Mouse (Mus musculus) lung, embryonic 16.5 days (tissue): Measurements from ENCODE around the gene Gm17409. TPM values are rescaled to one million over a fixed set of nuclear protein-coding genes. Genes with fewer than 3 reads are reported as not detected.

ENCODE experiments used
- ATAC-seq: fragments of 200-750 bp; cut with Nextera tagmentation; 2 replicates; pipeline ENCODE4 v1.8.0; 2017; ENCODE audit warnings: low read depth, mild to moderate bottlenecking, moderate library complexity
- H3K27ac ChIP-seq: fragments of 300-500 bp; sonication (generic); 2 replicates; pipeline ENCODE4 v1.5.1; 2014; ENCODE audit warnings: mild to moderate bottlenecking, control low read depth, low read length
- H3K27me3 ChIP-seq: fragments of 300-500 bp; sonication (generic); 2 replicates; pipeline ENCODE4 v1.6.1; 2014; ENCODE audit warnings: low read depth, low read length, mixed read lengths; ENCODE audit not compliant: control insufficient read depth, insufficient read depth
- H3K36me3 ChIP-seq: fragments of 300-500 bp; sonication (generic); 2 replicates; pipeline ENCODE4 v1.6.1; 2014; ENCODE audit warnings: low read length; ENCODE audit not compliant: control insufficient read depth, insufficient read depth
- H3K4me1 ChIP-seq: fragments of 300-500 bp; sonication (generic); replicated peaks from 2 replicates; pipeline ENCODE4 v1.6.1; 2014; ENCODE audit warnings: low read length, mixed read lengths; ENCODE audit not compliant: control insufficient read depth, insufficient read depth
- H3K4me2 ChIP-seq: fragments of 300-500 bp; sonication (generic); 2 replicates; pipeline ENCODE4 v1.6.1; 2014; ENCODE audit warnings: low read depth, low read length, control low read depth
- H3K4me3 ChIP-seq: fragments of 300-500 bp; sonication (generic); 2 replicates; pipeline ENCODE4 v1.5.1; 2014; ENCODE audit warnings: mild to moderate bottlenecking, low read length, control low read depth
- H3K9ac ChIP-seq: fragments of 300-500 bp; sonication (generic); 2 replicates; pipeline ENCODE4 v1.6.1; 2014; ENCODE audit warnings: low read length, control low read depth
- H3K9me3 ChIP-seq: fragments of 300-500 bp; sonication (generic); 2 replicates; pipeline ENCODE4 v1.6.1; 2016; ENCODE audit warnings: low read length; ENCODE audit not compliant: control insufficient read depth
- WGBS: fragments of 180-500 bp; shearing (Covaris S2); extraction: QIAGEN DNeasy Blood & Tissue Kit; methylation state at CpG from one replicate; pipeline ENCODE4 v1.1.7; 2014; 5-methylcytosine and 5-hydroxymethylcytosine counted together
- polyA plus RNA-seq: library from polyadenylated mRNA; unstranded; fragments of >200 nt; fragmentation: Nextera tagmentation; extraction: Ambion mirVana; gene quantifications from 2 replicates; pipeline ENCODE4 v1.2.1, GENCODE M21; 2015

Gene Gm17409
- not detected in 2 replicates for polyA plus RNA-seq

DNA sequence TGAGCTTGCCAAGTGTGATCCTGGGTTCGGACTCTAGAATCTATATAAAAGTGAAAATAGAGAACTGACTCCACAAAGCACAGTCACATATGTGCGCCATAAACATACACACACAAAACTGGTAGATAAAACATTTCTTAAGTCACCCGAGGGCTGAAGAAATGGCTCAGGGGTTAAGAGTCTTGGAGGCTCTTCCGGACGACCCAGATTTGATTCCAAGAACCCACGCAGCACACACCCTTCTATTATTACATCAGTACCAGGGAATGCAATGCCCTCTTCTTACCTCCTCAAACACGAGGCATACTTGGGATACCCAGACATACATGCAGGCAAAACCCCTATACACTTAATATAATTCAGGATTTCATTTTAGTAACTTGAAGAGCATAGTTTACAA is at the start of gene Gm17409:
Gene Gm17409 (plus strand): TSS at position 301 of the 400 bp plus-strand sequence.
- 79% methylated on average over 7 of the region's 7 CpGs for WGBS
- Histone ChIP-seq H3K36me3 (peaks cover 27% of the 10 kb centered on the region), H3K27ac (no peak within 1 kb of the TSS), H3K4me1 (no peaks in the 10 kb centered on the region), H3K4me2 (no peak within 1 kb of the TSS), H3K9ac (no peak within 1 kb of the TSS), H3K27me3 (no peaks in the 10 kb centered on the region), H3K9me3 (peaks cover 5% of the 10 kb centered on the region; the same call in 1 of the 2 replicates), H3K4me3 (no peak within 1 kb of the TSS)
- no peak for ATAC-seq

DNA sequence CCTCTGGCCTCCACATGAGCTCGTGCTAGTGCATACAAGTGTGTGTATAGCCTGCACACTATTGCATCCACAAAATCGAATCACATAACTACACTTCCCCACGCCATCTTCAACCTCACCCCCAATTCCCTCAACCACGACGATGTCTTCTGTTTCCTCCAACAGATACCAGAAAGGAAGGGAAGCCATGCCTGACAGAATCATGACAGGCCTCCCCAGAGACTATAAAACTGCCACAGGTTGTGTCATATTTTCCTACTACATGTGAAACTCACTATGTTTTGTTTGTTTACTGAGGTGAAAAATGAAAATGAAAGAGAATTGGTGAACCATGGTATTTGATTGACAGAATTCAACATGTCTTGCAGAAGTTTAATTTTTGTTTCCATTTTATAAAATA is 46.6 kb upstream of the Gm17409 start:
- Histone ChIP-seq H3K36me3 (no peaks in the 10 kb centered on the region), H3K4me2 (no peak overlapping the region), H3K9me3 (no peaks in the 10 kb centered on the region), H3K27ac (no peak overlapping the region), H3K9ac (no peak overlapping the region), H3K4me1 (no peaks in the 10 kb centered on the region), H3K27me3 (no peaks in the 10 kb centered on the region), H3K4me3 (no peak overlapping the region)
- no peak for ATAC-seq
- 81% methylated on average over 5 of the region's 5 CpGs for WGBS

DNA sequence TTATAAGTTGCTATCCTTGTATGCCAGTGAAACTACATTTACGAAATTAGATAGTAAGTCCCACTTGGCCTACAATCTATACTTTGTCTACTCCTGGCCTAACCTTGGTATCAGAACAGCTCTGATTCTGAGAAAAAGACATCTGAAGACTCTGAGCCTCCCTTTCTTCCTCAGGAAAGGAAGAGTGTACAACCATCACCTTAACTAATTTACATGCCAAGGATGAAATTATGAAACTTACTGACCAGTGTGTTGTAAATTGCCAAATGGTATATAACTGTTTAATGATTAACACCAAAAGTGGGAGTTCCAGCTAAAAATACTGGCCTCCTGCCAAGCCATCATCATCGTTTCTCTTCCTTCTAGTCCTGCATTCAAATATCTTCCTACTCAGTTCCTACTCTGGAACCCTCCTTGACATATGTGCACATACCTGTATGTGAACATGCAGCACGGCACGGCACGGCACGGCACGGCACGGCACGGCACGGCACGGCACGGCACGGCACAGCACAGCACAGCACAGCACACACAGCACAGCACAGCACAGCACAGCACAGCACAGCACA is 44.4 kb upstream of the Gm17409 start:
- no peak for ATAC-seq
- no peaks in the 10 kb centered on the region for H3K27me3 ChIP-seq
- no peak overlapping the region for H3K4me2 ChIP-seq
- no peak overlapping the region for H3K9ac ChIP-seq
- H3K4me1 ChIP-seq: no peaks in the 10 kb centered on the region
- no peaks in the 10 kb centered on the region for H3K36me3 ChIP-seq
- H3K4me3 ChIP-seq: no peak overlapping the region
- no peak overlapping the region for H3K27ac ChIP-seq
- H3K9me3 ChIP-seq: no peaks in the 10 kb centered on the region
- WGBS: 89% methylated on average over 13 of the region's 13 CpGs

DNA sequence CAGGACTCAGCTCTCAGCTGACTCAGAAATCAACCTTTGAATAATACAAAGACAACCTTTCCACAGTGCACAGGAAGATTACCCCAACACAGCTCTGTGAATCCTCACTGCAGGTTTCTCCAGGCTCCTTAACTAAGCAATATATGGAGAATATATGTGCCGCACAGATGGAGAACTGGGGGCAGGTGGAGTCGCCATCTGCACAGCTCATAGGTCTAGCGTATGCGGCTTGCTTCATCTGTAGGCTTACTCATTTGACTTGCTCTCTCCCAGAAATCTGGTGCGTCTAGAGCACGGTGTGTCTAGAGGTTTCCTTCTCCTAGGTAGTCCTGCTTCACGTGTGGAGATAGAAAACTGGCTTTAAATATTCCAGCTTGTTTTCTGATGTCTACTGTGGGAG is 37.7 kb upstream of the Gm17409 start:
- Histone ChIP-seq H3K27me3 (no peaks in the 10 kb centered on the region), H3K4me2 (no peak overlapping the region), H3K4me3 (no peak overlapping the region), H3K27ac (no peak overlapping the region), H3K4me1 (no peaks in the 10 kb centered on the region), H3K9me3 (no peaks in the 10 kb centered on the region), H3K9ac (no peak overlapping the region), H3K36me3 (no peaks in the 10 kb centered on the region)
- WGBS: 93% methylated on average over 7 of the region's 7 CpGs
- no peak for ATAC-seq

DNA sequence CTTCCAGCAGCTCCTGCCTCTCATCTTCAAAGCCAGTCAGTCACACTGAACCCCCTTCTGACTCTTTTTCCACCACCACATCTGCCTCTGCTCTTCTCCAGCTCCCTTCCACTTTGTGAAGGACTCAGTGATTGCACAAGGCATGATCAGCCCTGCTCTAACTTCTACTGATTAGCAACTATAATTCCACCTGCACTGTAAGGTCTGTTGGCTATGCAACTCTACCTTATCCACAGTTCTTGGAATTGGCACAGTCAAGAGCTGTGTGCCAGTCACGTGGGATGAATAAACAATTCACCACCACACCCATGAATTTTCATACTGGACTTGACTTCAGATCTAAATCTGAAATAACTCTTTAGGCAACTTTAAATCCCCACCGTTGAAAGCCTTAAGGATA is 36.6 kb upstream of the Gm17409 start:
- Histone ChIP-seq H3K4me2 (no peak overlapping the region), H3K27ac (no peak overlapping the region), H3K9ac (no peak overlapping the region), H3K4me3 (no peak overlapping the region), H3K4me1 (no peaks in the 10 kb centered on the region), H3K9me3 (no peaks in the 10 kb centered on the region), H3K36me3 (no peaks in the 10 kb centered on the region), H3K27me3 (no peaks in the 10 kb centered on the region)
- WGBS: 72% methylated on average over 2 of the region's 2 CpGs
- ATAC-seq: no peak

DNA sequence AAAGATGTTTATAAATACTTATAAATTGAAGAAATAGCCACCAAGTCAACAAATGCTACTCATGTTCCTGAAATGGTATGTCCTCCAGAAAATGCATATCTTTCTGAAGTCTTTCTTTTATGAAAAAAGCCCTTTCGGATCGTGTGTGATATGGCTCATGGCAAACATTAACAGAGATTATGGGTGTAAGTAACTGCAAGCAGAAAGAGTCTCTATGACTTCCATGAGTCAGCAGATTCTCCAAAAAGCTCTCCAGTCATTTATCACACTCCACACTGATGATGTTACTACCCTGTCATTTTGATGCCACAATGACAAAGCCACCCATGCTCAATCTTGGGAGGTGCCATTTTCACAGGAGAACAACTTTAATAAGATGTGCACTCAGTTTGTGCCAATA is 35.5 kb upstream of the Gm17409 start:
- H3K9me3 ChIP-seq: no peaks in the 10 kb centered on the region
- H3K27me3 ChIP-seq: no peaks in the 10 kb centered on the region
- no peak overlapping the region for H3K4me3 ChIP-seq
- H3K4me1 ChIP-seq: no peaks in the 10 kb centered on the region
- no peak overlapping the region for H3K9ac ChIP-seq
- no peak for ATAC-seq
- WGBS: 60% methylated on average over 2 of the region's 2 CpGs
- H3K27ac ChIP-seq: no peak overlapping the region
- peaks cover 3% of the 10 kb centered on the region; the same call in 1 of the 2 replicates for H3K36me3 ChIP-seq
- H3K4me2 ChIP-seq: no peak overlapping the region

DNA sequence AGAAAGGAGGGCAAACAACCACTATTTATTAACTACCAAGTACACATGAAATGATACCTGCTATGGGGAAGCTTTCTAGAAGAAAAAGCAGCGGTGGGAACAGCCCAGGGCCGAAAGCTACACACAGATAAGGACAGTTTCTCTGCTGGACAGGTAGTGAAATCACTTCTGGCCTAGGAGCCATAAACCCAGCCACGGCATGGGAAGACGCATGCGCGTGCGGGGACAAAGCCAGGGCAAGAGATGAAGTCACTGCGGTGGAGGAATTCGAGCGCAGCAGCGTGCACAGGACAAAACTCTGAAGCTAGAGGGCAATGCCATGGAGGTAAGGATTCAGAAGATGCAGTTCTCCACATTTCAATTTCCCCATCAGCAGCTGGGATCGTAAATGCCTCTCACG is 34.4 kb upstream of the Gm17409 start:
- WGBS: 94% methylated on average over 13 of the region's 13 CpGs
- Histone ChIP-seq H3K9me3 (no peaks in the 10 kb centered on the region), H3K4me1 (no peaks in the 10 kb centered on the region), H3K27me3 (no peaks in the 10 kb centered on the region), H3K27ac (no peak overlapping the region), H3K4me2 (no peak overlapping the region), H3K36me3 (peaks cover 3% of the 10 kb centered on the region; the same call in 1 of the 2 replicates), H3K9ac (no peak overlapping the region), H3K4me3 (no peak overlapping the region)
- ATAC-seq: no peak

DNA sequence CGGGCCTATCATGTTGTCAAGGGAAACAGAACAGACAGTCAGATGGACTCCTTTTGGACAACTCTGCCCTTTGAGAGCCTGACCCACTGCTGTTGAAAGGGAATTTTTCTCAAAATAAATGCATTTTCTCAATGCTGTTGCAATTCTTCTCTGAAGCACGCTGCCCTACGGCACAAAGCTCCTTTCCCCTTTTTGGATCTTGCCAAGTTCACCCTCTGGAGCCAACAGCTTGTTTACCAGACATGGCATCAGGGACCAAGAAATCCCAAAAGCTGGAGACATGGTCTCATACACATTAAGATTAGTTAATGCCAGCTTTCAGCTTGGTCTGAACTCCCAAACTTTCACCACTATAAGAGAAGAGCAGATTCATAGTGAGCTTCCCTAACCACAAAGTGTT is 33.0 kb upstream of the Gm17409 start:
- no peak overlapping the region for H3K4me2 ChIP-seq
- peaks cover 3% of the 10 kb centered on the region; the same call in 1 of the 2 replicates for H3K36me3 ChIP-seq
- no peak overlapping the region for H3K27ac ChIP-seq
- 87% methylated on average over 3 of the region's 3 CpGs for WGBS
- H3K4me1 ChIP-seq: no peaks in the 10 kb centered on the region
- H3K27me3 ChIP-seq: no peaks in the 10 kb centered on the region
- H3K4me3 ChIP-seq: no peak overlapping the region
- H3K9ac ChIP-seq: no peak overlapping the region
- no peaks in the 10 kb centered on the region for H3K9me3 ChIP-seq
- no peak for ATAC-seq

DNA sequence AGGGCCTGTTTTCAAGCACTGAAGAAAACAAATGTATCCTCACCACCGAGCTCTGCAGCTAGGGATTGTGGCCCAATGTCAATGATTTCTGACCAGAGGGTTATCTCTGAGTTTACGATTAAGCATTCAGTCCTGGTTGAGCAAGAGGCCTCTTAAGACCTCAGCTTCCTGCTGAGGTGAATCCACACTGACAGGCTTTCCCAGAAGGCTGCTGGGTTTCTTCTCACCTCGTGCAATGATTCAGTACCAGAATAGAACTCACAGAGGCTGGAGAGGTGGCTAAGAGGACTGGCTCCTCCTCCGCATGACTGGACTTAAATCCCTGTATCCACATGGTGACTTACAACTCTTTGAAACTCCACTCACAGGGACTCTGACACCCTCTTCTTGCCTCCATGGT is 26.8 kb upstream of the Gm17409 start:
- Histone ChIP-seq H3K27me3 (no peaks in the 10 kb centered on the region), H3K4me2 (no peak overlapping the region), H3K4me3 (no peak overlapping the region), H3K36me3 (peaks cover 25% of the 10 kb centered on the region), H3K9ac (no peak overlapping the region), H3K27ac (no peak overlapping the region), H3K4me1 (no peaks in the 10 kb centered on the region), H3K9me3 (no peaks in the 10 kb centered on the region)
- WGBS: 55% methylated on average over 4 of the region's 4 CpGs
- ATAC-seq: no peak

DNA sequence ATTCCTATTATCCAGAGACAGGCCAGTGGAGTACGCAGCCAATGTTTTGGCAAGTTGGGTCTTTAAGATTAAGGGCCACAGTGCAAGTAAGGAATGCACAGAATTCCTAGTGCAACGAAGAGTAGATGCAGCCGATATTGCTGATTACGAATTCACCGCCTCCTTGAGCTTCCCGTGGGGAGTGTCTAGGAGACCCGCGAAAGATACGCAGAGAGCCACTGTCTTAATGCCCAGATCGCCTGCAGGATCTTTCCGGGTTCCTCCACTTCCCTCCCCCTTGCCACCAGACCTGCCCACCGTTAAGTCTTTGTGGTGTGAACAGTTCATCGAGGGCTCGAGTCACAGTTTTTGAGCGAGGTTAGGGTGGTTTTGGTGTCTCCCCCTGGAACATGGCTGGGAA is 22.9 kb upstream of the Gm17409 start:
- Histone ChIP-seq H3K4me1 (no peaks in the 10 kb centered on the region), H3K36me3 (peaks cover 26% of the 10 kb centered on the region), H3K27me3 (no peaks in the 10 kb centered on the region), H3K4me2 (no peak overlapping the region), H3K9me3 (no peaks in the 10 kb centered on the region), H3K9ac (no peak overlapping the region), H3K4me3 (no peak overlapping the region), H3K27ac (no peak overlapping the region)
- WGBS: 92% methylated on average over 15 of the region's 15 CpGs
- ATAC-seq: no peak
